Mouse (Mus musculus): ENCODE results near the gene Cnga1. TPM values are rescaled to one million over a fixed set of nuclear protein-coding genes. Genes with fewer than 3 reads are reported as not detected.
A peak's percentile ranks its signal among the peaks of the same experiment; 100 is the strongest.

Gene Cnga1
- polyA plus RNA-seq, 2 experiments: 0.03 TPM; not detected in 1

GRCm38 (mm10) chr5:72559544-72560049 lies 84.5 kb downstream of the Cnga1 start, which contains the start of gene Nfxl1:
Nfxl1 (minus strand) TSS chr5:72559684.
- TF ChIP-seq POLR2A (IDR thresholded peaks at IDR 0.05; ENCODE audit: borderline replicate concordance, extremely low read depth, insufficient read depth, insufficient read length): peak; percentile 82; the same call in 1 of the 2 replicates
- Histone ChIP-seq H3K9ac (ENCODE audit: low read depth, low read length, severe bottlenecking) (peak within 1 kb of the TSS; percentile 92), H3K36me3 (ENCODE audit: control insufficient read depth, insufficient read depth, low read length) (peaks cover 11% of the 10 kb centered on the region), H3K27ac (replicated peaks; ENCODE audit: low read depth, low read length) (peak within 1 kb of the TSS; percentile 67), H3K4me1 (ENCODE audit: control insufficient read depth, insufficient read depth, low read length) (peaks cover 16% of the 10 kb centered on the region), H3K4me3 (replicated peaks; ENCODE audit: low read length) (peak within 1 kb of the TSS; percentile 95), H3K4me2 (replicated peaks; ENCODE audit: low read depth, low read length, severe bottlenecking) (peak within 1 kb of the TSS; percentile 64), H3K27me3 (ENCODE audit: control insufficient read depth, insufficient read depth, low read length) (no peaks in the 10 kb centered on the region), H3K9me3 (ENCODE audit: control insufficient read depth, low read length) (no peaks in the 10 kb centered on the region)
- WGBS: under 1% methylated on average over 42 of the region's 42 CpGs
- ATAC-seq (ENCODE audit: low FRiP score, low read depth): peak; percentile 97
- peak; percentile 97 for DNase-seq (ENCODE audit: low spot score)

DNA sequence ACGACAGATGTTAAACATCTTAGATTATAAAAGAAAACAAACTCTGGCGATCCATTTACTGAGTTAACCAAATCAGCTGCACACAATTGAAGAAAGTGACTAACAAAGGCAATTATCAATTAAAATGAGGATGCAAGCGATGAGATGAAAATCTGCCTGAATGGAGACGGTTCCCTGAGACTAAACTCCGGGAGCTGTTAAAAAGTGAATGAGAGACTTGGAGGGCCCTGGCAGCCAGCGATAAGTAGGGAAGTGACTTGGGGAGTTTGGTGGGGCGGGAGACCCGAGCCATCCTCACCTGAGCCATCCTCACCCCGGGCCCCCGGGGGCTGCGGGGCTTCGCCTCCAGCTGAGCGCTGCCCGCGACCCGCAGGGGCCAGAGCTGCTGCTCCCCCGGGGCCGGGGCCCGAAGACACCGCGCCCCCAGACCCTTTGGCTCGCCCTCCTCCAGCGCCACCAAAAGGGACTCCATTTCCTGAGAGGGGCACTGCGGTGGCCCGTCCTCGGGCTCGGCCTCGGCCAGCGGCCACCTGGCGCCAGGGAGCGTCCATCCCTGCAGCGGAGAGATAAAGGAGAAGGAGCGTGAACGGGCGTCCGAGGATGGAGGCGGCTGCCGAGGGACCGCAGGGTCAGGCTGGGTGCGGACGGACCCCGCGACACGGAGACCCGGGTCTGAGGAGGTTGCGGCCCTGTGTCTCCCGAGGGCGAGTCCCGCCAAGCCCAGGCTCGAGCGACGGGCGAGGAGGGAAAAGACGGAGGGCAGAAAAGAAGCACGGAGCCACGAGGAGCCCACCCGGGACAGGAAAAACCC lies 85.2 kb downstream of the Cnga1 start:
- Histone ChIP-seq H3K4me2 (replicated peaks; ENCODE audit: low read depth, low read length, severe bottlenecking) (peak overlapping the region; percentile 64), H3K4me3 (replicated peaks; ENCODE audit: low read length) (peak overlapping the region; percentile 95), H3K4me1 (ENCODE audit: control insufficient read depth, insufficient read depth, low read length) (peaks cover 12% of the 10 kb centered on the region), H3K27me3 (ENCODE audit: control insufficient read depth, insufficient read depth, low read length) (no peaks in the 10 kb centered on the region), H3K9me3 (ENCODE audit: control insufficient read depth, low read length) (no peaks in the 10 kb centered on the region), H3K27ac (replicated peaks; ENCODE audit: low read depth, low read length) (peak overlapping the region; percentile 67), H3K9ac (ENCODE audit: low read depth, low read length, severe bottlenecking) (peak overlapping the region; percentile 92), H3K36me3 (ENCODE audit: control insufficient read depth, insufficient read depth, low read length) (peaks cover 11% of the 10 kb centered on the region)
- TF ChIP-seq POLR2A (IDR thresholded peaks at IDR 0.05; ENCODE audit: borderline replicate concordance, extremely low read depth, insufficient read depth, insufficient read length): no peak
- ATAC-seq (ENCODE audit: low FRiP score, low read depth) (peak; percentile 60), DNase-seq (ENCODE audit: low spot score) (no peak)
- WGBS: 2% methylated on average over 53 of the region's 57 CpGs

GRCm38 (mm10) chr5:72556245-72556644 lies 87.8 kb downstream of the Cnga1 start:
- ATAC-seq (ENCODE audit: low FRiP score, low read depth) (no peak), DNase-seq (ENCODE audit: low spot score) (no peak)
- TF ChIP-seq POLR2A (IDR thresholded peaks at IDR 0.05; ENCODE audit: borderline replicate concordance, extremely low read depth, insufficient read depth, insufficient read length): no peak
- H3K4me3 ChIP-seq (replicated peaks; ENCODE audit: low read length): no peak overlapping the region
- H3K4me2 ChIP-seq (replicated peaks; ENCODE audit: low read depth, low read length, severe bottlenecking): no peak overlapping the region
- H3K9ac ChIP-seq (ENCODE audit: low read depth, low read length, severe bottlenecking): no peak overlapping the region
- no peaks in the 10 kb centered on the region for H3K27me3 ChIP-seq (ENCODE audit: control insufficient read depth, insufficient read depth, low read length)
- H3K9me3 ChIP-seq (ENCODE audit: control insufficient read depth, low read length): no peaks in the 10 kb centered on the region
- no peak overlapping the region for H3K27ac ChIP-seq (replicated peaks; ENCODE audit: low read depth, low read length)
- peaks cover 12% of the 10 kb centered on the region for H3K4me1 ChIP-seq (ENCODE audit: control insufficient read depth, insufficient read depth, low read length)
- WGBS: 91% methylated on average over 3 of the region's 3 CpGs
- peaks cover 22% of the 10 kb centered on the region for H3K36me3 ChIP-seq (ENCODE audit: control insufficient read depth, insufficient read depth, low read length)

Other genes starting within 250 kb of the Cnga1 start
- gene Corin, start 139.8 kb downstream of the Cnga1 start, polyA plus RNA-seq (2012; rRNA removed): 4.2 TPM in 2 replicates
- gene Corin, start 139.8 kb downstream of the Cnga1 start, polyA plus RNA-seq (2014; fragmentation: Nextera tagmentation; extraction: Ambion mirVana): 5.2 and 5.3 TPM in 2 replicates
- 29.9 and 31.0 TPM in 2 replicates for gene Nfxl1, start 84.6 kb downstream of the Cnga1 start, polyA plus RNA-seq (2012; rRNA removed)
- 25.2 and 25.8 TPM in 2 replicates for gene Nfxl1, start 84.6 kb downstream of the Cnga1 start, polyA plus RNA-seq (2014; fragmentation: Nextera tagmentation; extraction: Ambion mirVana)
- gene Zar1, start 63.0 kb downstream of the Cnga1 start, polyA plus RNA-seq (2012; rRNA removed): 0.54 and 0.61 TPM in 2 replicates
- gene Zar1, start 63.0 kb downstream of the Cnga1 start, polyA plus RNA-seq (2014; fragmentation: Nextera tagmentation; extraction: Ambion mirVana): 0.72 and 0.84 TPM in 2 replicates
- 0.38 and 0.48 TPM in 2 replicates for gene Gm5868, start 56.7 kb downstream of the Cnga1 start, polyA plus RNA-seq (2012; rRNA removed)
- gene Gm5868, start 56.7 kb downstream of the Cnga1 start, polyA plus RNA-seq (2014; fragmentation: Nextera tagmentation; extraction: Ambion mirVana): 0.40 and 0.57 TPM in 2 replicates
- gene Nipal1, start 3.5 kb upstream of the Cnga1 start, polyA plus RNA-seq (2012; rRNA removed): 2.3 and 2.4 TPM in 2 replicates
- 12.6 and 16.5 TPM in 2 replicates for gene Nipal1, start 3.5 kb upstream of the Cnga1 start, polyA plus RNA-seq (2014; fragmentation: Nextera tagmentation; extraction: Ambion mirVana)
- gene Txk, start 108.5 kb upstream of the Cnga1 start, polyA plus RNA-seq (2012; rRNA removed): 0.13 and 0.17 TPM in 2 replicates
- gene Txk, start 108.5 kb upstream of the Cnga1 start, polyA plus RNA-seq (2014; fragmentation: Nextera tagmentation; extraction: Ambion mirVana): 0.15 and 0.17 TPM in 2 replicates
- 4.0 and 5.9 TPM in 2 replicates for gene Tec, start 224.2 kb upstream of the Cnga1 start, polyA plus RNA-seq (2012; rRNA removed)
- gene Tec, start 224.2 kb upstream of the Cnga1 start, polyA plus RNA-seq (2014; fragmentation: Nextera tagmentation; extraction: Ambion mirVana): 7.9 and 8.7 TPM in 2 replicates

All from limb, embryonic 14.5 days (tissue).